In genomic region chr2:76970669-76971068, GRCm38 (mm10) we compare ENCODE assay signal across 10 mouse cellular contexts. TPM values are rescaled to one million over a fixed set of nuclear protein-coding genes. Genes with fewer than 3 reads are reported as not detected.
A peak's percentile ranks its signal among the peaks of the same experiment; 100 is the strongest.
DNase-seq lines count a peak whose midpoint lies in the region; ATAC-seq lines count a peak whose summit lies in the region.
"Had no signal": no experiment of that assay in that cellular context is flagged by ENCODE, and none has a peak within 500 bp of the region (broad histone marks: within the 10 kb centered on the region; RNA-seq: fewer than 3 reads in every experiment).

No protein-coding gene starts in this region.

- ATAC-seq in midbrain, embryonic 15.5 days (replicated peaks): peak; percentile 75

- no peaks in the 10 kb centered on the region for H3K9me3 ChIP-seq in midbrain, embryonic 15.5 days
- H3K9me3 ChIP-seq: limb, embryonic 13.5 days had no signal

- H3K27me3 ChIP-seq in midbrain, embryonic 15.5 days (replicated peaks): no peaks in the 10 kb centered on the region

- 0 out of 2 replicates have a peak, but pooled peaks cover 2% of the 10 kb centered on the region for H3K4me1 ChIP-seq in midbrain, embryonic 15.5 days

- no peak overlapping the region for H3K4me3 ChIP-seq in midbrain, embryonic 15.5 days
- H3K4me3 ChIP-seq: limb, embryonic 13.5 days had no signal

- H3K9ac ChIP-seq in midbrain, embryonic 15.5 days: no peak overlapping the region
- H3K9ac ChIP-seq: limb, embryonic 13.5 days had no signal

- H3K27ac ChIP-seq in midbrain, embryonic 15.5 days: no peak overlapping the region
- H3K27ac ChIP-seq: limb, embryonic 13.5 days had no signal

- 21% methylated on average over 4 of the region's 4 CpGs for WGBS in midbrain, embryonic 15.5 days

- no peaks in the 10 kb centered on the region for H3K36me3 ChIP-seq in midbrain, embryonic 15.5 days (replicated peaks)
- H3K36me3 ChIP-seq: limb, embryonic 13.5 days had no signal

- peak; percentile 24 for DNase-seq in kidney, adult 9 months
- no peak for DNase-seq in kidney, postnatal 36 days
- DNase-seq in MN1 (ENCODE audit: low spot score): peak; percentile 11
- DNase-seq in embryo, embryonic 9.5 days (ENCODE audit: extremely low spot score): peak; percentile 37
- no peak for DNase-seq in testis, postnatal 10 days (ENCODE audit: low spot score)
- DNase-seq in lung, postnatal 25 days (ENCODE audit: low spot score): no peak
- DNase-seq in urinary bladder, postnatal 14 days (ENCODE audit: low spot score): no peak
- DNase-seq: adrenal gland, adult 2 months had no signal

- 0 out of 2 replicates have a peak overlapping the region, but pooled peaks have one; percentile 20 for H3K4me2 ChIP-seq in midbrain, embryonic 15.5 days
- H3K4me2 ChIP-seq: limb, embryonic 13.5 days had no signal

RNA-seq across cellular contexts. Expression of gene Ttn, which starts 11.7 kb away (rescaled TPM):
- 0.40 and 1.0 TPM in 2 replicates for polyA plus RNA-seq in midbrain, embryonic 15.5 days (2015; fragmentation: Nextera tagmentation; extraction: Ambion mirVana)

Comparison
In these comparisons a context has a peak if more than half of its experiments do, and no peak if none do; other contexts are left out.
1. DNase-seq: peak in kidney, adult 9 months (single experiment), MN1 (single experiment) and embryo, embryonic 9.5 days (single experiment); none in kidney, postnatal 36 days (0 of 2), testis, postnatal 10 days (single experiment), lung, postnatal 25 days (single experiment) and urinary bladder, postnatal 14 days (single experiment).